Mouse (Mus musculus) heart, adult 2 months (tissue): ENCODE measurements at regions not wholly inside any gene's neighbourhood (a gene's known extent, or its start where the extent isn't known, plus 50 kb on each side); places are given as distances from the start of the nearest gene placed in this dataset.

Experiments used
- DNase-seq, 2 experiments: peaks; one replicate each; pipeline ENCODE4 v3.0.0; 2021
- H3K27ac ChIP-seq: fragments of 200-600 bp; 2 replicates; pipeline ENCODE4 v1.8.1; 2022
- H3K27me3 ChIP-seq: fragments of 200-500 bp; 2 replicates; pipeline ENCODE4 v1.6.1; 2012; ENCODE audit warnings: mild to moderate bottlenecking, low read length, inconsistent platforms, mixed read lengths; ENCODE audit not compliant: control insufficient read depth, insufficient read depth
- H3K36me3 ChIP-seq: fragments of 200-500 bp; 2 replicates; pipeline ENCODE4 v1.6.1; 2012; ENCODE audit warnings: low read length, inconsistent platforms; ENCODE audit not compliant: control insufficient read depth, insufficient read depth
- H3K4me1 ChIP-seq: fragments of 200-500 bp; 2 replicates; pipeline ENCODE4 v1.6.1; 2011; ENCODE audit warnings: low read length; ENCODE audit not compliant: control insufficient read depth, insufficient read depth
- H3K4me3 ChIP-seq: fragments of 200-600 bp; 2 replicates; pipeline ENCODE4 v1.8.1; 2022
- H3K79me2 ChIP-seq: fragments of 200-500 bp; replicated peaks from 2 replicates; pipeline ENCODE4 v1.6.1; 2012; ENCODE audit warnings: mild to moderate bottlenecking, inconsistent platforms, low read length, moderate library complexity, mixed read lengths; ENCODE audit not compliant: control insufficient read depth, insufficient read depth
- H3K9ac ChIP-seq: fragments of 200-500 bp; 2 replicates; pipeline ENCODE4 v1.6.1; 2012; ENCODE audit warnings: low read depth, mild to moderate bottlenecking, control low read depth, inconsistent platforms, low read length, mixed read lengths
- CTCF ChIP-seq: fragments of 200-600 bp; IDR thresholded peaks from 2 replicates; pipeline ENCODE4 v1.8.1; 2022; ENCODE audit warnings: antibody characterized with exemption, mild to moderate bottlenecking, moderate library complexity
- EP300 ChIP-seq: fragments of 200-500 bp; IDR thresholded peaks from 2 replicates; pipeline ENCODE4 v1.6.1; 2011; ENCODE audit warnings: low read depth, low read length, control low read depth; ENCODE audit not compliant: insufficient read depth
- POLR2A ChIP-seq: fragments of 200-500 bp; IDR thresholded peaks from 2 replicates; pipeline ENCODE4 v1.6.1; 2011; ENCODE audit warnings: mild to moderate bottlenecking, low read depth, low read length, control low read depth; ENCODE audit not compliant: insufficient read depth
- WGBS: fragments of 180-500 bp; shearing (Covaris S2); methylation state at CpG from one replicate; pipeline ENCODE4 v1.1.7; 2018; 5-methylcytosine and 5-hydroxymethylcytosine counted together
- intact Hi-C: fragments of 180-260 bp; cut with DNase I; formaldehyde crosslinking; loops from one replicate; pipeline ENCODE4 v1.15.1; 2025

DNA sequence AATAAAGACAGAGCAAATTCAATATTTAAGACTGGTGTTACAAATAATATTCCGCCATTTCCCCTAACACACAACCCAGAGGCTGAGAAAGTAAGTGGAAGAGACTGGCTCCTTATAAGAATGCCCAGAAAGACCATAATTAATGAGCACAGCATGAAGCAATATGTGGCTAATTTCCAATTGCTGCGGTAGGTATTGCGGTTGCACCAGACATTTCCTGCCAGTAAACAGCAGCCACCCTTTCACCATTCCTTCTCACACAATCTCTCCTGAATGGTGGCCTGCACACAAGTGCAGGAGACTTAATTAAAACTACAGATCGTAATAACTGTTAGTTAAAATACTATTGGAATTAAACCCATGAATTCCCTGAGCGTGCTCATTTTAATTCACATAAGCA lies 71.8 kb upstream of the Pabpc6 start:
- Histone ChIP-seq H3K36me3 (no peaks in the 10 kb centered on the region), H3K9ac (no peak overlapping the region), H3K4me1 (no peaks in the 10 kb centered on the region), H3K4me3 (no peak overlapping the region), H3K79me2 (no peaks in the 10 kb centered on the region), H3K27me3 (no peaks in the 10 kb centered on the region), H3K27ac (no peak overlapping the region)
- WGBS = 95% methylated on average over 5 of the region's 5 CpGs
- intact Hi-C loops = no loop called here
- no peak for DNase-seq
- no peak for TF ChIP-seq CTCF
- TF ChIP-seq POLR2A = no peak
- no peak for TF ChIP-seq EP300

DNA sequence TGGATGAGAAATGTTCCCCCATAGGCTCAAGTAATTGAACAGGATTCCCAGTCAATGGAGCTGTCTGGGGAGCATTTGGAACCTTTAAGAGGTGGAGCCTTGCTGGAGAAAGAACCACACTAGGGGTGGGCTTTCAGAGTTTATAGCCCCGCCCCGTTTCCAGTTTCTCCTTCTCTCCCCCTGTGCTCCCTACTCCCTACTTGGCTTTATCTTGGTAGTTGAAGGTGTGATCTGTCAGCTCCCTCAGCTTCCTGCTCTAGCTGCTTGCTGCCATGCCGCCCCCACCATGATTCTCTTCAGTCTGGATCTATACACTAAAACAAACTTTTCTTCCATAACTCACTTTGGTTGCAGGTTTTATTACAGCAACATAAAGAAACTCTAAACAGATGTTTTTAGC lies 59.5 kb upstream of the Pabpc6 start:
- intact Hi-C loops = no loop called here
- H3K36me3 ChIP-seq = no peaks in the 10 kb centered on the region
- no peak overlapping the region for H3K4me3 ChIP-seq
- no peak for DNase-seq
- TF ChIP-seq EP300 (no peak), POLR2A (no peak), CTCF (no peak)
- no peak overlapping the region for H3K27ac ChIP-seq
- no peaks in the 10 kb centered on the region for H3K27me3 ChIP-seq
- 38% methylated on average over 3 of the region's 3 CpGs for WGBS
- H3K9ac ChIP-seq = no peak overlapping the region
- no peaks in the 10 kb centered on the region for H3K4me1 ChIP-seq
- H3K79me2 ChIP-seq = no peaks in the 10 kb centered on the region

DNA sequence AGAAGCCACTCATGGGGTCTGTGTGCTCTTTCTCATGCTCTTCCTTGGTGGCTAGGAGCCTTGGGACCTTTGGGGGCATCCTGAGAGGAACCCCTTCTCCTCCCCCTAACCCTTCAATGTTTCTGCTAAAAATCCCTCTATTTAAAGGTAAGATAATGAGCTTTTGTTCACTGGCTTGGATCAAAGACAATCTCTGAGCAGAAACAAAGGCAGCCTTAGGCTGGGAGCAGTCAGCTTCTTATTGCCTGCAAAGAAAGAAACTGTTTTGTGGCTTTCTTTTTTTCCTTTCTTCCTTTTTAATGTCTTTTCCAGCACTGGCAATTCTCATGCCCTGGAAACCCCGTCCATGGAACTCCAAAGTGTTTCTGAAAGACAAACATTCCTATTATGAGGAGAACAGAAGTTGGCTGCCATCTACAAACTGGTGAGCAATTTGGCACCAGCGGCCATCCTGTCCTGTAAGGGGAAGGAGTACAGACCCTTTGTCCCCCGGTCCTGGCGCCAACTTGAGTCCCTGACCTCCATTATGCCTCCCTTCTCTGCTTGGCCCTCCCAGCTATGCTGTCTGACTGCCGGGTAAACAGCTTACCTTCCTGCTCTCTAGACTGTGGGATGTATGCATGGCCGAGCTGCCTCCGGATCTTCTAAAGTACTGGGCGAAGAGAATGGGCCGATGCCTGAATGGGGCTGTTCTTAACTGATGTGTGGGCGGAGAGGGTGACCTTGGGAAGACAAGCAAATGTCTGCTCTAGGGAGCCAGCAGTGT lies 56.4 kb upstream of the Pabpc6 start:
- no peak for TF ChIP-seq POLR2A
- TF ChIP-seq EP300 = no peak
- TF ChIP-seq CTCF = no peak
- Histone ChIP-seq H3K27me3 (no peaks in the 10 kb centered on the region), H3K36me3 (no peaks in the 10 kb centered on the region), H3K79me2 (no peaks in the 10 kb centered on the region), H3K9ac (no peak overlapping the region), H3K27ac (no peak overlapping the region), H3K4me3 (no peak overlapping the region), H3K4me1 (no peaks in the 10 kb centered on the region)
- no peak for DNase-seq
- intact Hi-C loops = no loop called here
- 55% methylated on average over 10 of the region's 10 CpGs for WGBS

DNA sequence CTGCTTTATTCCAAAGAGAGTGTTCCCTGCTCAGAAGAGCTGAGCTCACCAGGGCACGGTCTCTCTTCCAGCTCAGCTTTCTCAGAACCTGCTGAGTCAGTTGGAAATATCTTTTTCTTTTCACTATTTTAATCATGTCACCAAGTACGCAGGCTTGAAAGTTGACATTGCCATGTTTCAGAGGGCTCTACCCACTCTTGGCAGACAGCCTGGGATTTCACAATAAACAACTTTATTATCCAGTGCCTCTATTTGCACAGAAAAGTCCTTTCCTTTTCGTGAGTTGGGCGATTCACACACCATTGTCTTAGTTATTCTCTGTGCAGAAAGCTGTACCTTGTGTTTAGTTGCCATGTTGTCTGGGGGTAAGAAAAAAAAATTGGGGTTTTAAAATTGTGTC lies 54.0 kb upstream of the Pabpc6 start:
- no peak overlapping the region for H3K9ac ChIP-seq
- H3K27ac ChIP-seq = no peak overlapping the region
- H3K4me1 ChIP-seq = no peaks in the 10 kb centered on the region
- H3K27me3 ChIP-seq = no peaks in the 10 kb centered on the region
- no peaks in the 10 kb centered on the region for H3K79me2 ChIP-seq
- intact Hi-C loops = no loop called here
- H3K4me3 ChIP-seq = no peak overlapping the region
- no peaks in the 10 kb centered on the region for H3K36me3 ChIP-seq
- TF ChIP-seq POLR2A (no peak), CTCF (no peak), EP300 (no peak)
- 49% methylated on average over 4 of the region's 4 CpGs for WGBS
- peak in 1 of 2 experiments; percentile 8 for DNase-seq

DNA sequence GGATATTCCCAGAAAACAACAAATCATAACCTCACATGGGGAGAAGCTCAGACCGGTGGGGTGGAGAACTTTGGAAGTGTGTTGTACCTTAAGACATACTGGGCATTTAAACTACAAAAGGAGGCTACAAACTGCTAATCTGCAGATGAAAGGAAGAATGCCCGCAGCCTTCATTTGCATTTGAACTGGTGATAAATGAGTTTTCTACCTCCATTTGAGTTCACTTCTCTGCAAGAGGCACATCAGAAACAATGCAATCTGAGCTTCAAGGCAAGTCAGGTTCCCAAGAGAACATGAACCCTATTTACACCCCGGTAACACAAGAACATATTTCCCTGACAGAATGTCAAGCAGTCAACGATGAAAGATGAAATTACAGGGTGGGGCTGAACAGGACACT lies 53.2 kb upstream of the Pabpc6 start:
- Histone ChIP-seq H3K9ac (no peak overlapping the region), H3K27ac (no peak overlapping the region), H3K79me2 (no peaks in the 10 kb centered on the region), H3K4me1 (no peaks in the 10 kb centered on the region), H3K4me3 (no peak overlapping the region), H3K27me3 (no peaks in the 10 kb centered on the region), H3K36me3 (no peaks in the 10 kb centered on the region)
- no peak for TF ChIP-seq EP300
- TF ChIP-seq POLR2A = no peak
- no peak for TF ChIP-seq CTCF
- WGBS = 31% methylated on average over 4 of the region's 4 CpGs
- intact Hi-C loops = no loop called here
- no peak for DNase-seq
